Mouse (Mus musculus) ES-E14 (cell line): Measurements from ENCODE around the gene Cacna1e. TPM values are rescaled to one million over a fixed set of nuclear protein-coding genes. Genes with fewer than 3 reads are reported as not detected.
A peak's percentile ranks its signal among the peaks of the same experiment; 100 is the strongest.

Experiments
- DNase-seq: peaks from one replicate; pipeline ENCODE4 v3.0.0-alpha.2; 2013; ENCODE audit warnings: low read depth, low spot score
- H3K27ac ChIP-seq: 2 replicates; pipeline ENCODE4 v1.5.1; 2012; ENCODE audit warnings: low read depth, mild to moderate bottlenecking, low read length, moderate library complexity, mixed read lengths; ENCODE audit not compliant: poor library complexity, insufficient read depth, severe bottlenecking
- H3K36me3 ChIP-seq: 2 replicates; pipeline ENCODE4 v1.6.1; 2012; ENCODE audit warnings: mild to moderate bottlenecking, low read length, moderate library complexity, mixed read lengths; ENCODE audit not compliant: control insufficient read depth, poor library complexity, insufficient read depth, severe bottlenecking
- H3K4me1 ChIP-seq, 2 experiments: fragments of 150-350 bp in 1 of 2; sonication (generic) in 1 of 2; 2 replicates each; pipeline ENCODE4 v1.6.1; 2012; ENCODE audit warnings: low read length in 2 of 2, mild to moderate bottlenecking in 1 of 2, mixed read lengths in 1 of 2; ENCODE audit not compliant: control insufficient read depth in 2 of 2, insufficient read depth in 2 of 2, poor library complexity in 1 of 2
- H3K4me3 ChIP-seq, 2 experiments: fragments of 150-350 bp in 1 of 2; sonication (generic) in 1 of 2; 2 replicates each; pipeline ENCODE4 v1.5.1; 2012; ENCODE audit warnings: low read length in 2 of 2, low read depth in 1 of 2, mild to moderate bottlenecking in 1 of 2, mixed read lengths in 1 of 2; ENCODE audit not compliant: insufficient read depth in 1 of 2, poor library complexity in 1 of 2, severe bottlenecking in 1 of 2
- H3K9ac ChIP-seq: 2 replicates; pipeline ENCODE4 v1.6.1; 2012; ENCODE audit warnings: low read depth, mild to moderate bottlenecking, low read length, mixed read lengths; ENCODE audit not compliant: poor library complexity, insufficient read depth, severe bottlenecking
- H3K9me3 ChIP-seq: fragments of 150-350 bp; sonication (generic); 2 replicates; pipeline ENCODE4 v1.6.1; 2012; ENCODE audit warnings: low read depth, mild to moderate bottlenecking, low read length; ENCODE audit not compliant: control insufficient read depth, insufficient read depth
- CHD2 ChIP-seq: IDR thresholded peaks from 2 replicates; pipeline ENCODE4 v1.6.1; 2014; ENCODE audit warnings: mild to moderate bottlenecking, low read depth, low read length, inconsistent platforms
- HCFC1 ChIP-seq: IDR thresholded peaks from 2 replicates; pipeline ENCODE4 v1.6.1; 2012; ENCODE audit warnings: low read length, inconsistent platforms, borderline replicate concordance; ENCODE audit not compliant: insufficient read depth
- MAFK ChIP-seq: IDR thresholded peaks from 2 replicates; pipeline ENCODE4 v1.6.1; 2014; ENCODE audit warnings: mild to moderate bottlenecking, low read depth, low read length, inconsistent platforms; ENCODE audit not compliant: insufficient read depth
- ZC3H11A ChIP-seq: IDR thresholded peaks from 2 replicates; pipeline ENCODE4 v1.6.1; 2012; ENCODE audit warnings: low read depth, mild to moderate bottlenecking, inconsistent platforms, low read length, borderline replicate concordance
- ZNF384 ChIP-seq: IDR thresholded peaks from 2 replicates; pipeline ENCODE4 v1.6.1; 2012; ENCODE audit warnings: low read depth, low read length, inconsistent platforms
- in situ Hi-C, 2 experiments: fragments of 600-800 bp; cut with MboI; formaldehyde crosslinking; loops; one replicate each; pipeline ENCODE4 v1.15.1; 2025; ENCODE audit warnings: low sequenced_read_pairs in 2 of 2, inconsistent platforms in 1 of 2; ENCODE audit not compliant: unreplicated experiment in 2 of 2
- total RNA-seq: library from RNA; depleted of rRNA; stranded (reverse); fragments of 300-350 nt; gene quantifications from 2 replicates; pipeline ENCODE4 v1.2.3, GENCODE M21; 2012; rRNA removed

The Cacna1e gene
- 0.31 and 0.42 TPM in 2 replicates for total RNA-seq

- Histone ChIP-seq H3K4me1 (0 out of 4 replicates have a peak, but pooled peaks cover 0 to 3% of the 10 kb centered on the region in 2 experiments), H3K9me3 (no peaks in the 10 kb centered on the region), H3K9ac (no peak within 1 kb of the TSS), H3K36me3 (no peaks in the 10 kb centered on the region), H3K4me3 (peak within 1 kb of the TSS; percentile 17 to 58; a peak in 3 of 4 replicates), H3K27ac (no peak within 1 kb of the TSS)
- DNase-seq: no peak
- in situ Hi-C loops: no loop called here
- TF ChIP-seq CHD2 (no peak), MAFK (no peak), HCFC1 (no peak), ZC3H11A (no peak), ZNF384 (no peak)
Measured at GRCm38 (mm10) chr1:154884275-154885206, at the start of gene Cacna1e. TSS of gene Cacna1e (minus strand) at chr1:154884501.

DNA sequence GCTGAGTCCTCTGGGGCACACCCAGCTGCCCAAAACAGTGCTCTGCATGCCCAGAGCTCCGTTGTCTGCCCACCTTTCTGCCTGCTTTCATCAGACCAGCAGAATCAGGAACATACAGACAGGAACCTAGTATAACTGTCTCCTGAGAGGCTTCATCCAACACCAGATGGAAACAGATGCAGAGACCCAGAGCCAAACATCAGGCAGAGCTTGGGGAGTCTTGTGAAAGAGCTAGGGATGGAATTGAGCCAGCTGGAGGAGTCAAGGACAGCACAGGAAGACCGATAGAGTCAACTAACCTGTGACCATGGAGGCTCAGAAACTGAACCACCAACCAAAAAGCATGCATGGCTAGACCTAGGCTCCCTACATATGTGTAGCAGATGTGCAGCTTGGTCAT is 34.1 kb upstream of the Cacna1e start:
- no peak for TF ChIP-seq ZNF384
- TF ChIP-seq ZC3H11A: no peak
- no peak for TF ChIP-seq HCFC1
- TF ChIP-seq MAFK: no peak
- H3K27ac ChIP-seq: no peak overlapping the region
- no peaks in the 10 kb centered on the region for H3K36me3 ChIP-seq
- no peak overlapping the region for H3K9ac ChIP-seq
- no peak overlapping the region for H3K4me3 ChIP-seq
- H3K4me1 ChIP-seq: no peaks in the 10 kb centered on the region
- no peak for DNase-seq
- H3K9me3 ChIP-seq: no peaks in the 10 kb centered on the region
- in situ Hi-C loops: no loop called here

DNA sequence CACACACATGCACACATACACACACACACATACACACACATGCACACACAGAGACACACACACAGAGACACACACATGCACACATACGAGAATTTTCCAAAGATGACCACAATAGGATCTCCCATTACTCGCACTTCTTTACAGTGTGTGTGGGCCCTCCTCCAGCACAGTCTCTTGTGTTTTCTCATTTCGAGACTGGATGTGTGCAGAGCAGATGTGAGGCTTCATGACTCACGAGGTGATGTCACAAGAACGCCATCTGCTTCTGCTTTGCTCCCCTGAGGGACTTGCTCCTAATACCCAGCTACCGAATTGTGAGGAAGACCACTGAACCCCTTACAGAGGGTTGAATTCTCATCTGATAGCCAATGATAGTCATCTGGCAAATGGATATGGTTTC is 33.1 kb upstream of the Cacna1e start:
- no peak for TF ChIP-seq HCFC1
- no peak for TF ChIP-seq MAFK
- no peak for TF ChIP-seq CHD2
- no peak for TF ChIP-seq ZNF384
- no peak for TF ChIP-seq ZC3H11A
- H3K4me3 ChIP-seq: no peak overlapping the region
- no peak overlapping the region for H3K27ac ChIP-seq
- H3K9me3 ChIP-seq: no peaks in the 10 kb centered on the region
- in situ Hi-C loops: no loop called here
- H3K9ac ChIP-seq: no peak overlapping the region
- H3K36me3 ChIP-seq: no peaks in the 10 kb centered on the region
- no peaks in the 10 kb centered on the region for H3K4me1 ChIP-seq
- no peak for DNase-seq

DNA sequence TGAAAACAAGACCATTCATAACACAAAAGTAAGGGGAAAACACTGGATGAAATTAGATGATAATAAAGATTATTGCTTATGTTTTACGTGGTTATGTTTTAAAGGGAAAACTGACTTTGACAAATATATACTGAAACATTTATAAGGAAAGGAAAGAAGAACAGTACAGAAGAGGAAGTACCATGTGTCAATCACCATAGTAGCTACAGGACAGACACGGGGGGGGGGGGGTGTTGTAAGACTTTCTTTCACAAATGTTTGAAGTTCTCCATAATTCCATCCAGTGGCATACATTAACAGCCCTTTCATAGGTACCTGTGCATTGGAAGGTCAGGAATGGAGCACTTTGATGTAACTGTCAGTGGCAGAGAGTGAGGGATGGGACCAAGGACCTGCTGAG is 25.3 kb upstream of the Cacna1e start:
- Histone ChIP-seq H3K9ac (no peak overlapping the region), H3K4me1 (no peaks in the 10 kb centered on the region), H3K9me3 (no peaks in the 10 kb centered on the region; the same call in 1 of the 2 replicates), H3K4me3 (no peak overlapping the region), H3K36me3 (no peaks in the 10 kb centered on the region), H3K27ac (no peak overlapping the region)
- TF ChIP-seq ZNF384 (no peak), MAFK (no peak), HCFC1 (no peak), CHD2 (no peak), ZC3H11A (no peak)
- no peak for DNase-seq
- in situ Hi-C loops: no loop called here
